Mouse (Mus musculus) cerebellum, adult 18-20 months (tissue): ENCODE data around the gene Polr2c.

ENCODE experiments used
- DNase-seq, 2 experiments: peaks; one replicate each; pipeline ENCODE4 v3.0.0; 2021

The Polr2c gene

DNA sequence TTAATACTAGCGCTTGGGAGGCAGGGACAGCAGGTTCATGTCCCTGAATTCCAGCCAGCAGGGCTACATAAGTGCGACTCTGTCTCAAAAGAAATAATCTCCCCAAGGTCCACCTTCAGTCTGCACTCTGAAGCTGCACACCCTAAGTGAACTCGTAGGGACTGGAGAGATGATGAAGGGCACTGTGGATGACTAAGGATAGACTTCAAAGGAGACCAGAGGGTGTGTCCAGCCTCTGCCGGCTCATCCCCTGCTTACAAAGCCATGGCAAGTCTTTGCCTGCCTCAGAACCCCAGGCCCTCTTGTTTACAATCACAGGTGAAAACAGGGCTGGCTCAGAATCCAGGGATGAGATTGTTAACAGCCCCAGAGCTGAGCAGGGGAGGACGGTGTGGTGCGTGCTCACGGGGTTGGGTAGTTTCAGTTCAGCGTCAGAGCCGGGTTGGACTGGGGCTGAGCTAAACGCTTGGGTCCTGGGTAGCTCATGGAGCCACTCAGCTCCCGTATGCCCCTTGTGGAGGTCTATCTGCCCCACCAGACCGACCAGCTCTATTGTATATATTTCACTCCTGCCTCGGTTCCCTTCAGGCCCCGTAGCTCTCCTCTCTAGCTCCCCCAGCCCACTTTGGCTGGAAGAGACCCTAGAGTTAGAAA lies 31.3 kb downstream of the Polr2c start:
- DNase-seq, result no peak

DNA sequence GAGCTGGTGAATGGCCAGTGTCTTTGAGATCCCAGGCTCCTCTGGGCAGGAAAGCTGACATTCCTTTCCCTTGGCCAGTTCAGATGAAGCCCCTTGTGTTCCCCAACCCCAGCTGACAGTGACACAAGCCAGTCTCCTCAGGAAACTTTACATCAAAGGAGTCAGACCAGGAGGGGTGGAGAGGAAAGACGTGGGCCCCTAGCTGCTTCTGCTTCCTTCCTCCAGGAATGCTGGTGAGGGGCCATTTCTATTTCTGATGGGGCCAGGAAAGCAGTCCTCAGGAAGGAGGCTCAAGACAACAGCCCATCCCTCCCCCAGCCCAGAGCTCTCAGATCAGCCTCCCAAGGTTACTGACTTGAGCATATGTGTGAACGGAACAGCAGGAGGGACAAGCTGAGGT lies 35.7 kb downstream of the Polr2c start:
- DNase-seq, result no peak

DNA sequence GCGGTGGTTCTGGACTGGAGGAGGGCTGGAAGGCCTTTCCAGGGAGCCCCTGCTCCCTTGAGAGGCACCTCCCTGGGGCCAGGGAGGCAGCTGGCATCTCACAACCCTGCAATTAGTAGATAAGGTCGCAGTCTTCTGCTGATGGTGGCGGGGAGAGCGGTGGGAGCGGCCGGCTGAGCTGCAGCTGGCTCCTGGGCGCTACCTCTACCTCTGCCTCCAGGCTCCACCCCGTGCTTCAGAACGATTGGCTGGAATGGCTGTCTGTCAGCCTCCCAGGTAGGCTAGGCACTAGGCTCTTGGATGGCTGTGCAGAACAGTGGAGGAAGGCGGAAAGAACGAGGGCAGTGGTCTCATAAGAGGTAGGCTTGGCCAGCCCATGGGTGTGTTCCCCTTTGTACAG lies 42.0 kb downstream of the Polr2c start:
- DNase-seq, result no peak

DNA sequence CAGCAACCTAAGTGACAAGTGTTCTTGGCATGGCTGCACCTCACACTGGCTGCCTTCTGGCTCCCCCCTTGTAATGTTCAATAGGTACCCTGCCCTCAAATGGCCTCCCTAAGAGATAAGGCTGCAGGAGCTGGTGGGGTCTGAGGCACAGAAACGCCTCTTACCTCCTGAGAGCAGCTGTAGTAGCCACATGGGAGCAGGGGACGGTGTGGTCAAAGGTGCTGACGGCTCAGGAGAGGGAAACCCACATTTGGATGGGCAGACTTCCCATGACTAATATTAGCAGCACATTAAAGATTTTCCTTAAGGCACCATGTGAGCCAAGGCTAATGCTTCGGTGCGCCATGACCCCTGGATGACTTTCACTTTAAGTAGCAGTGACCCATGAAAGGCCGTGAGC lies 43.4 kb downstream of the Polr2c start:
- DNase-seq, result no peak

DNA sequence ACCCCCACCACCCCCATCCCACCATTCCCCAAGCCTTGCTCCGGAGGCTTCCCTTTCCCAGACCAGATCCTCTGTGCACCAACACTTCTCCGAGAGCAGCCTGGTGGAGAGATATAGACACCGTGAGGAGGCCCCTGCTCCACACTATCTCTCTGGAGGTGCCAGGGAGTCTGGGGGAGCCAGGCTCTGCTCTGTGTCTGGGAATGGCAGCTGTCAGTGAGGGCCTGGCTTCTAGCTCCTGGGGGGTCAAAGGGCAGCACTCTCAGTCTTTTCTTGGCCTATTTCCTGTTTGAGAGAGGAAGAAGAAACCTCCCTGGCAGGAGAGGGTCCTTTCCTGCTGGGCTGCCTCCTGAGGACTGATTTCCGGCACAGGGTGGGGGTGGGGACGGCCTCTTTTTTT lies 43.8 kb downstream of the Polr2c start:
- DNase-seq, result no peak

DNA sequence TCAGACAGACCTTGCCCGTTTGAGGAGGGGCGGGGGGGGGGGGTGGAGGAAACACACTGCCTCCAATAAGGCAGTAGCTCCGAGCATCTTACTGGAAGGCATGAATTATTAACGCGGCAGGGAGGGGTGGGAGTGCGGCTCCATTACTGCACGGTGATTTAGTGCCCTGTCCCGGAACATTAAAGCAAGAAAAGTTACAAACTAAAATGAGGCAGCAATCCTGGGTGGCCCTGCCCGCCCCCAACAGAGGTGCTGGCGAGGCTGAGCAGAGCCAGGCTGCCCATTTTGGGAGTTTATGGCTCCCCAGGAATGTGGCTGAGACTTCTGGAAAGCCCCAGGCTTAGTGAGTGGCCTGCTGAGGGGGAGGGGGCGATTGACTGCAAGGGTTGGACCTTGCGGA lies 46.5 kb downstream of the Polr2c start:
- DNase-seq, result no peak

DNA sequence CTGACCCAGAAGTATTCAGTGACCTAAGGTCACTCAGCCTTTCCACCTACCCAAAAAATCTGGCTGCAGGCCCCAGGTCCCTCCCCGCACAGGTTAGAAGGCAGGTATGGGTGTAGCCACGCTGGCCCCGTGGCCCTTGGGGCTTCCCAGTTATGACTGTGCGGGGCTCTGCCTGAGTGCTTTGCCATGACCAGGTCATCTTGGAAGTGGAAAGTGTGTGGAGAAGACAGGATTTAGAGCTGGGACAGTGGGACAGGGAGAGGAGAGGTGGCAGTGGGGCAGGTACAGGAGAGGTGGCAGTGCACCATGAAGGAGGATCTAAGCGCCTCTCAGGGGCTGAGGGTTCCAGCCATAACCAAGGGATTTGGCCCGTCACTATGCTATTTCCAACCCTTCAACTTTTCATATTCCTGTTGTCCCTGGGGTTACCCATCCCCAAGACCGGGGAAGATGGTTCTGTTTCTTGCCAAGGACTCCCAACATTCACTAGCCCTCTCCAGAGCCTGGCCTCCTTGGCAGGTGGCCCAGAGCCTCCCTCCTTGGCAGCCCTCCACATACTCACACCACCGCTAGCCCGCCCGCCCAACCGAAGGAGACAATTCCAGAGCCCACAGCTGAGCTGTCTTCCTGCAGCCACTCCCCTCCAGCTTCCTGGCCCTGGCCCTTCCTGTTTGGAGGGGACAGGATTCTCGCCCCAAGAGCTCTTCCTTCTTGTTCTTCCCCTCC lies 47.4 kb downstream of the Polr2c start:
- DNase-seq, result peak in 1 of 2 experiments; percentile 13

DNA sequence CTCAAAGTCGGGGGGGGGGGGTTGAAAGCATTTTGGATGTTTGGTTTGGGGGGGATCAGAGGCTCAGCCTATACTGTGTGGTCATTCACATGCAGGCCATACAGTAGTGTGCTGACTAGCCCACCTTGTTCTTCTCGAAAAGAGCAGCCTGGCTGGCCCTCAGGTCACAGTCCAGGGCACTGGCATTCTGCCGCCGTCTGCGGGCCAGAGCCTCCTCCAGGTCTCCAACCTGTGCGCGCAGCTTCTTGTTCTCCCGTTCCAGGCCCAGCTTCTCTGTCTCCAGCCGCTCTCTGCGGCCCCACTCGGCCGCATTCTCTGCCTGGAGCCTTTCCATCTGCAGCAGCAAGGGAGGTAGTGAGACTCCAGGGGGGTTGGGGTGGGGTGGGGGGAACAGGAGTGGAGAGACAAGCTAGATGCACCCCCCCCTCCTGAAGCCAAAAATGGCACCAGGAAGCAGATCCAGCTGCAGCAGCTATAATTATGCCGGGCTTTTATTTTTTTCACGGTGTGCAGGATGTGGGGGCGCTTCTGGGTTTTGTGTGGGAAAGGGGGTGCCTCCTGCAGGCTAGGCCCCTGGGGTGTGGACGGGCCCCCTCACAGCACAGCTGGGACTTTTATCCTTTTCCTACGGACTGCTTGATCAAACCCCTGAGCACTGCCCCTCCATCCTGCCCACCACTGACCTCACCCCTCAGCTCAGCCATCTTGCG lies 50.5 kb downstream of the Polr2c start:
- no peak for DNase-seq

DNA sequence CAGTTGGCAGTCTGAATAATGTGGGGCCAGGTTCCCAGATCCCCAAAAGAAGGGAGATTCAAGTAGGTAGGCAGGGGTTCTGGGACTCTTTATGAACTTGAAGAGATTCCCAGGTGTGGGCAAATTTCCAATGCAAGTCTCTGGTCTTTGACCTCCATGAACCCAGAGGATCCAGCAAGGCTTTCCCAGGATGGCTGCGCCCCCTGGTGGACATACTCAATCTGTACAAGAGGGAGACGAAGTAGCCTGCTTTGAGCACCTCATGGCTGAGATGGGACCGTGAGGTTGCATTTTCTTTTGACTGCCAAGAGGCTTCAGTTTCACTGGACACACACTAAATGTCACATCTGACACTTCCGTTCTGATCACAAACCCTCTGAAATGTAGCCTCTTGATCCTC lies 51.6 kb downstream of the Polr2c start:
- peak; percentile 69 to 77 for DNase-seq

DNA sequence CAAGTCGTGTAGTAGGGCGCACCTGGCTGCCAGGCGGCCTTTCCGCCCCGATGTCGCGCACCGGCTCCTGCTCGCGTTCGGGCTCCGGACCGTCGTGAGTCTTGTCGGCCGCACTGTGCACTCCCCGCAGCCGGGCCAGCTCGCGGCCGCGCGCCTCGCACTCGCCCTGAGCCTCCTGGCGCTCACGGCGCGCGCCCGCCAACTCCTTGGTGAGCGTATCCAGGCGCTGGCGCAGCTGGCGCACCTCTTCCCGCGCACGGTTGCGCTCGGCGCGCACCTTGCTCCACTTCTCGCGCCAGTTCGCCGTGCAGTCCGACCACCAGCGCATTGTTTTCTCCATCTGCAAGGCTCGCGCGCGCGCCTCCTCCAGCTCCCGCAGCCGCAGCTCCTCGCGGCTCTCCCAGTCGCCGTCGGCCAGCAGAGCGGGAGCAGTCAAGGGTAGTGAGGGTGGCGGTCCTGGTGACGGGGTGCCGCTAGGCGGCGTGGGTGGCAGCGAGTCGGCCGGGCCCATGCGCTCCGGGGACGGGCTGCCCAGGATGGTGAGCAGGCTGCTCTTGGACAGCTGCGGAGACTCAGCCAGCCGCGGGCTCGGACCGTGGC lies 55.9 kb downstream of the Polr2c start:
- DNase-seq, result peak; percentile 14 to 37

DNA sequence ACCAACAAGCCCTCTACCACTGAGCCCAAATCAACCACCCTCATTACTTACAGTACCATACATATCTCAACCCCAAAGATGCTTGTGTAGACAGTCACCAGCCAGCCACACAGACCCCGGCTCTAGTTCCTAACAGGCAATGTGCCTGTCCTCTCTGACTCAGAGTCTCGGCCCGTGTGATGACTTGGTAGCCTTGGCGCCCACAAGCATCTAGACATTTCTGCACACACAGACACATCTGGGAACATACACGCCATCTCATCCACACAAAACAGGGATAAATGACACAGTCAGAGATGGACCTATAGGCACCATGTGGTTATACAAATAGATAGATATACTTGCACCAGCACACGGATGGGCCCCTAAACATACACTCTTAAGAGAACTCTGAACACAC lies 57.0 kb downstream of the Polr2c start:
- no peak for DNase-seq

DNA sequence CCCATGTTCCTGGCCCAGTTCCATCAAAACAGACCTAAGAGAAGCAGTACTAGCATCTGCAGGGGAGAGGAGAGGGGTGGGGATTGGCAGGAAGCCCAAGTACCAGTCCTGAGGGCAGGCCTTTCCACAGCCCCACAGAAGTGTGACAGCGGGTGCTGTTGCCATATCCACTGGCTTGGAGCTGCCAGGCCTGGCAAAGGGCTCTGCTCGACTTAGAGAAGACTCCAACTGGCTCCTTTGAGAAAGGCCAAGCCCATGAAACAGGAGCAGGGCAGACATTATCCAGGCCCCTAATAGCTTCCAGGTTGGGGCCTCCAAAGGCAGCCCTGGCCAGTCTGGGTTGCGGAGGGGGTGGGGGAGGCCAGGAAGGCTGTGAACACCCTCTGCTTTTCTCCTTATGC lies 57.5 kb downstream of the Polr2c start:
- no peak for DNase-seq

DNA sequence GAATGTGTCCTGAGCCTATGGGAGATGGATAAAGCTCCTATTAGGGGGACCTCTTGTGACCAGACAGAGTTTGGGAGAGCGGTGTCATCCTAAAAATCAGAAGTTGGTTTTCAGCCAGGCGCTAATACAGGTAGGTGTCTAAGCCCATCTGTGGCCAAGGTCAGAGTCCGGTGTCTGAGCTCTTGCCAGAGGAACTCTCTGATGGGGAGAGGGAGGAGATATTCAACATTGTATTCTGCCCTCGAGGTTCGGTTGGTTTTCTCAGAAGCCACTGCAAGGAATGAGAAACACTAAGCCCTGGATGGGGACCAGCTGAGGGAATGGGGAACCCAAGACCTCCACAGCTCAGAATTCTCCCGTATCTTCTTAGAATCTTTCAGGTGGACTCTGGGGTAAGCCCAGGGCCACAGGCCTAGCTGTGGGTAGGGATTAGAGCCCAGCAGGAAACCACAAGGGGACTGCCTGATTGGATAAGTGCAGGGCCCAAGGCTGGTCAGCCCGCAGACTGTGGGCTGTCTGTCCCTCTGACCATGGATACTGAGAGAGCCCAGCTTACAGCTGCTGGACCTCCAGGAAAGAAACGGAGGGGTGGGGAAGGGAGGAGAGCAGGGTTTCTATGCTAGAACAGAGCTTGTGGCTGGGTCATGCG lies 59.2 kb downstream of the Polr2c start:
- DNase-seq, result no peak

DNA sequence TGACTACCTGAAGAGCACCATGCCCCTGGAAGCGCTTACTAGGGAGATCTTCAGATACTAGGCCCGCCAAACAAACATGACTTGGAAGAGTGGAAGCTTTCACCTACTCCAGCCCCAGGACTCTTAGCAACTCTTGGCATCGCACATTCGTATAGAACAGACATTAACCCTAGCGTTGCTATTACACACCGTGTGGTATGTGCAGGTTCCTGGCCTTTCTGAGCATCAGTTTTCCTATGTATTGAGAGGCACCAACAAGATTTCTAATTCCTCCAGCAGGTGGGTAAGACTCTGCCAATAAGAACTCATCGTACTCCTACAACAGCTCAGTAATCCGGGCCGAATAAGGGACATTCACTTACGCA lies 59.7 kb downstream of the Polr2c start:
- DNase-seq, result no peak

DNA sequence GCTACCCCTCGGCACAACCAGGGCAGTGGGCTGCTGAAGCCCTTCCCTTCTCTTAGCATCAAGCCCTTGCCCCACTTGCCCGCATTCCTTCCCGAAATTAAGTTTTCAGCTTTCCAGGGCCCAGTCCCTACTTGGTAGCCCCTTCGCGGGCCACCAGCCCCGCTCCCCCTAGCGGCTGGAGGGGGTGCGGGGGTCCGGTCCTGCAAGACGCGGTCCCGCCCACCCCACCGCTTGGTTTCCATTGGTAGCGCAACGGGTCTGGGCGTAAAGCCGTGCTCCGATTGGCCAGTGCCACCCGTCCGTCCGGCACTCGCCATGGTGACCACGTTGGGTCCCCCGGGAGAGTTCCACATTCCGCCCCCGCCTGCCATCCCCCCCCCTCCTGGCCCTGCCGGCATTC lies 60.1 kb downstream of the Polr2c start:
- peak; percentile 39 to 40 for DNase-seq

DNA sequence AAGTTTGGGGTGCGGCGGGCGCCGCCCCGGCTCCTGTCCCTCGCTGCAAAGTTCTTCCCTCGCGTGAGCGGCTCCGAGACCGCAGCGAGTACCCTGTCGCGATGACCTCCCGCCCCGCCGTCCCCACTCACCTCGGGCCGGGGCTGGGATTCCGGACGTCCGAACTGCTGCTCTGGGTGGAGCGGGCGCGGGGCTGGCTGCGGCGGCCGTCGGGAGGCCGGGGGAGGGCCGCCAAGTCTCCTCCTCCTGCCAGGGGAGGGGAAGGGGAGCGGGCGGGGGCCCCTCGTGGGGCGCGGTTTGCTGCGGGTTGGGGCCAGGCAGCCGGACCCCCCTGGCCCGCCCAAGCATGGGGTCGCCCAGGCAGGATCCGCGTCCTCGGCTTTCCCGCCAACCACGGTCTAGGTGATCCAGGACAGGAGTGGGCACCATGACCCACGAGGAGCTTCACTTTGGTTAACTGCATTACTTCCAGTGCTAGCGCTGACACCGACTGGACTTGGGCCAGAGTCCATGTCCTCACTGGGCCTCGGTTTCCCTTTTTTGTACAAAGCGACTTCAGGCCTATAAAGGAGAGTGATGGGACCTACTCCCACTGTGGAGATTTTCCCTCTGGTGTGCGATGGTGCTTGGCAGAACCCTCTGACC lies 60.7 kb downstream of the Polr2c start, which contains the start of gene Ccdc102a:
Gene Ccdc102a (minus strand): TSS at position 248 of the 645 bp plus-strand sequence.
- DNase-seq, result no peak

DNA sequence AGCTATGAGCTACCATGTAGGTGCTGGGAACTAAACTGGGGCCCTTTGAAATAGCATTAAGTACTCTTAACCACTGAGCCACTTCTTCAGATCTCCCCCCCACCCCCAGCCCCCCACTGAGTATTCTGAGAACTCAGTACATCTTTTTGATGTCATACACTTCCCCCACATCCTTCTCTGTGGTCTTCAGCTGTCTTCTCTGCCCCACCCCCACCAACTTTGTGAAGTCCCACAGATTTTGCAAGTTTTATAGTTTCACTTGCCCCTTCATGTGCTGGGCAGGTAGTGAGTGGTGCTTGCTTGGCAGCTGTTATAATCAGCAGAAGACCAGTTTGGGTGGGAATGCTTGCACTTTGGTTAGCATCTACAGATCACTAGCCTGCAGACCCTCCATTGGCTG lies 62.0 kb downstream of the Polr2c start:
- no peak for DNase-seq

DNA sequence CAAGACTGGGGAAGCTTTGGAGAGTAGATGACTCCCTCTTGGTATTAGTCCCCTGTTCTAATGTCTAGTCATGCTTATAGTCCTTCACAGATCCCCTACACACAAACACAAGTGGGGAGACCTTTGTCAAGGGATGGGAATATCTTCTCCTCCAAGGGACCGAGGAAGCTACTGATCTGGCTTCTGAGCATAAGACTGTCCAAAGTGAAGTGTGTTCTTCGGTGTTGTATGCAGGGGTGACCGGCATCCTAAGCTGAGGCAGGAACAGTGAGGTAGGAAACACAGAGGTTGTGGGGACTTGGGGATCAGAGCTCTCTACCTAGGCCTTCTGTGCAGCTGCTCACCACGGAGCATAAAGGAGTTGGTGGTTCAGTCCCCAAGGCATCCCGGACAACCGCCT lies 64.9 kb downstream of the Polr2c start:
- no peak for DNase-seq

DNA sequence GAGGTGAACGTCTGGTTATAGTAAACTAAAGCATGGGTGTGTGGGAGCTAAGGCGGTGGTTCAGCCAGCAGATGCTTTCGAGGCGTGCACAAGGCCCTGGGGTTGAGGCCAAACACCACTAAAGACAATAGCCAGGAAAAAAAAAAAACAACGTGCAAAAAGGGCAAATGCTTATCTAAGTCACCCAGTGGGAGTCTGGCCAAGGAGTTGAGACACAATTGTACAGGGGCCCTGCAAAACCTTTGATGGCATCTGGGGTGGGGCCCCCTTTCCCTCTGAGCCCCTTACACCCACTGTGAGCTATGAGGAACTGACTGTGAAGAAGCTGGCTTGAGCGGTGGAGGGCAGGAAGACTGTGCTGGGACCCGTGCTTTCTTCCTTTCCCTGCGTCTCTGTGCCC lies 65.4 kb downstream of the Polr2c start:
- DNase-seq, result no peak
